Mouse (Mus musculus) midbrain, embryonic 12.5 days (tissue): ENCODE measurements at regions not wholly inside any gene's neighbourhood (a gene's known extent, or its start where the extent isn't known, plus 50 kb on each side); places are given as distances from the start of the nearest gene placed in this dataset.
"Not testable (repeated sequence)": the region's sequence is repeated elsewhere in the genome, so short reads cannot be mapped to it uniquely, and the experiment has no call there.

Experiments
- ATAC-seq: fragments of 200-750 bp; cut with Nextera tagmentation; 2 replicates; pipeline ENCODE4 v1.8.0; 2017; ENCODE audit warnings: low read depth, moderate TSS enrichment, moderate library complexity; ENCODE audit not compliant: low FRiP score
- H3K27ac ChIP-seq: fragments of 300-500 bp; sonication (generic); replicated peaks from 2 replicates; pipeline ENCODE4 v1.5.1; 2016; ENCODE audit warnings: mild to moderate bottlenecking
- H3K27me3 ChIP-seq: fragments of 300-500 bp; sonication (generic); 2 replicates; pipeline ENCODE4 v1.6.1; 2016; ENCODE audit warnings: mild to moderate bottlenecking
- H3K36me3 ChIP-seq: fragments of 300-500 bp; sonication (generic); 2 replicates; pipeline ENCODE4 v1.6.1; 2016
- H3K4me1 ChIP-seq: fragments of 300-500 bp; sonication (generic); 2 replicates; pipeline ENCODE4 v1.6.1; 2016
- H3K4me2 ChIP-seq: fragments of 300-500 bp; sonication (generic); replicated peaks from 2 replicates; pipeline ENCODE4 v1.6.1; 2016; ENCODE audit warnings: mild to moderate bottlenecking, moderate library complexity
- H3K4me3 ChIP-seq: fragments of 300-500 bp; sonication (generic); 2 replicates; pipeline ENCODE4 v1.5.1; 2016; ENCODE audit warnings: mild to moderate bottlenecking
- H3K9ac ChIP-seq: fragments of 300-500 bp; sonication (generic); replicated peaks from 2 replicates; pipeline ENCODE4 v1.6.1; 2016; ENCODE audit warnings: mild to moderate bottlenecking, moderate library complexity
- H3K9me3 ChIP-seq: fragments of 300-500 bp; sonication (generic); 2 replicates; pipeline ENCODE4 v1.6.1; 2016; ENCODE audit warnings: mild to moderate bottlenecking
- WGBS: fragments of 180-500 bp; shearing (Covaris S2); methylation state at CpG from one replicate; pipeline ENCODE4 v1.1.7; 2016; 5-methylcytosine and 5-hydroxymethylcytosine counted together

DNA sequence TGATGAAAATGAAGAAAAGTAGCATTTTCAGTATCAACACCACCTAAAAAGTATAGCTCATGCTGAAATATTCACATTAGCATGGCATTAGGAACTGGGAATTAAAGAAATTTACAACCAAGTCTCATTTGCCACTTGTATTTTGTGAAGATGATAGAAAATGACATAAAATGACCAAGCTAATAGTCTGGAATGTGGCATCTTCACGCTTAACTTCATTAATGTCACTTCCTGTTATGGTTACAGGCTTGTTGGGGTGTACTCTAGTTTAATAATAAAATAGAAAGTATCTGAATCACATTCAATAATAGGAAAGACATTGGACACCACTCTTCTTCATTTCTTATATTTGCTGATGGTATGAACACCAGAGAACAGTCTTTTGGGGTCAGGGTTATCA is 167.1 kb downstream of the Pcdh17 start:
- Histone ChIP-seq H3K27ac (no peak overlapping the region), H3K36me3 (no peaks in the 10 kb centered on the region), H3K9ac (no peak overlapping the region), H3K4me1 (no peaks in the 10 kb centered on the region), H3K4me2 (no peak overlapping the region), H3K4me3 (no peak overlapping the region), H3K27me3 (no peaks in the 10 kb centered on the region), H3K9me3 (no peaks in the 10 kb centered on the region)
- no peak for ATAC-seq
- 85% methylated on average over 1 of the region's 1 CpGs for WGBS

DNA sequence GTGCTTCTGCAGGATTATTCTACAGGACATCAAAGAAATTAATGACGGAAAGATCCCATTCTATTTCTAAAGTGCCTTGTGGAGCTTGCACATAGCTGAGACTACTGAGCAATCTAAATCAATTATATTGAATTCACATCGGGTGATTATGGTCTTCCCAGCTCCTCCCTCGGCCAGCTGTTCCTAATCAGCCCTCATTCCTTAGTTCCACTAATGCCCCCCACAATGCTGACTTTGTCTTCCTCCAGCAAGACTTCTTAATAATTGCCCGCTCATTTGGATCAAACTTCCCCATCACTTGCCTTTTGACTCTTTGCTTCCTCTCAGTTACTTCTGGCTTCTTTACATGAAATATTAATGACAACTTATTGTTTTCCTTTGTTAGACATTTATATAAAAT is 169.2 kb downstream of the Pcdh17 start:
- H3K9me3 ChIP-seq: no peaks in the 10 kb centered on the region
- 32% methylated on average over 4 of the region's 4 CpGs for WGBS
- no peak overlapping the region for H3K4me2 ChIP-seq
- H3K27me3 ChIP-seq: no peaks in the 10 kb centered on the region
- ATAC-seq: no peak
- no peak overlapping the region for H3K9ac ChIP-seq
- no peak overlapping the region for H3K27ac ChIP-seq
- H3K4me3 ChIP-seq: no peak overlapping the region
- no peaks in the 10 kb centered on the region for H3K4me1 ChIP-seq
- H3K36me3 ChIP-seq: no peaks in the 10 kb centered on the region

DNA sequence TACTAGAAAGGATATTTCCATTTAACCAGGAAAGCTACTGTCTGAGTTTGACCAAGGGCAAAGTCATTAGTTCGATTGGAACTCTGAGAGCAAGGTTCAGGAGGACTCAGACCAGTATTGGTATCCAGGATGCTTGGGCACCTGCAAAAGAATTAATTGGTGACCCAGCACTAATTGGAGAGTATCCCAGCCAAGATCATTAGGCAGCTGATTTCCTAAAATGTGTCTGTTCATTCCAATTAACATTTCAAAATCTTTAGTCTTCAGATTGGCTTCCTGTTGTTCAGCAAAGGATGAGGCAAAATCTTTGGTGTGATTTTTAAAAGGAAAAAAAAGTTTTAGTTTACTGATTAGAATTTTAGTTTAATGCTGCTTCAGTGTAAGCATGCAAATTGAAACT is 201.7 kb downstream of the Pcdh17 start:
- ATAC-seq: no peak
- no peak overlapping the region for H3K9ac ChIP-seq
- H3K9me3 ChIP-seq: no peaks in the 10 kb centered on the region
- H3K36me3 ChIP-seq: no peaks in the 10 kb centered on the region
- no peaks in the 10 kb centered on the region for H3K4me1 ChIP-seq
- WGBS: 50% methylated on average over 1 of the region's 1 CpGs
- H3K27me3 ChIP-seq: no peaks in the 10 kb centered on the region
- no peak overlapping the region for H3K27ac ChIP-seq
- H3K4me2 ChIP-seq: no peak overlapping the region
- H3K4me3 ChIP-seq: no peak overlapping the region

DNA sequence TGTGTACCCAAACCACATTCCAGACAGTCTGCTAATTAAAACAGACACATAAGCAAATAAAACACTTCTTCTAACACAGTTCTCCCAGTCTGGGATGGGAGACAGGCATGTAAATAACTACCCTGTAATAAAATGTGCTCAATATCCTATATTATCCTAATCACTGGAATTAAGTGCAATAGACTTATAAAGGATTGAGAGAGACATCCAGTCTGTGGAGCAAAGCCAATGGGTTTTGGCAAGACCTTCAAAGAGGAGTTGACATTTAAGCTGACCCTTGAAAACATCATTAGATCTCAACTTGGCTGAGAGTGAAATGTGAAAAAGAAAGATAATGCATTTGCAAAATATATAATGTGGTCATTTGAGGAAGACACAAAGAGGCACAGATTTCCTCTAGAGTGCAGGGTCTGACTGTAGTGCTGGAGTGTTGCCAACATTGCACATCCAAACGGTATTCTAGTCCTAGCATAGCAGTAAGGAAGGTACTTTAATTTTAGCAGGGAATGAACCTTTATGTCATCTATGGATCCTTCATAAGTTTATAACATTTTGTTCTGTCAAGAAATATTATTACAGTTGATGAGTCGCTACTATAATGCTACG is 202.7 kb downstream of the Pcdh17 start:
- H3K27ac ChIP-seq: no peak overlapping the region
- no peaks in the 10 kb centered on the region for H3K4me1 ChIP-seq
- no peak overlapping the region for H3K4me3 ChIP-seq
- no peaks in the 10 kb centered on the region for H3K9me3 ChIP-seq
- no peaks in the 10 kb centered on the region for H3K36me3 ChIP-seq
- H3K9ac ChIP-seq: no peak overlapping the region
- WGBS: 81% methylated on average over 3 of the region's 3 CpGs
- H3K27me3 ChIP-seq: no peaks in the 10 kb centered on the region
- ATAC-seq: no peak
- H3K4me2 ChIP-seq: no peak overlapping the region

DNA sequence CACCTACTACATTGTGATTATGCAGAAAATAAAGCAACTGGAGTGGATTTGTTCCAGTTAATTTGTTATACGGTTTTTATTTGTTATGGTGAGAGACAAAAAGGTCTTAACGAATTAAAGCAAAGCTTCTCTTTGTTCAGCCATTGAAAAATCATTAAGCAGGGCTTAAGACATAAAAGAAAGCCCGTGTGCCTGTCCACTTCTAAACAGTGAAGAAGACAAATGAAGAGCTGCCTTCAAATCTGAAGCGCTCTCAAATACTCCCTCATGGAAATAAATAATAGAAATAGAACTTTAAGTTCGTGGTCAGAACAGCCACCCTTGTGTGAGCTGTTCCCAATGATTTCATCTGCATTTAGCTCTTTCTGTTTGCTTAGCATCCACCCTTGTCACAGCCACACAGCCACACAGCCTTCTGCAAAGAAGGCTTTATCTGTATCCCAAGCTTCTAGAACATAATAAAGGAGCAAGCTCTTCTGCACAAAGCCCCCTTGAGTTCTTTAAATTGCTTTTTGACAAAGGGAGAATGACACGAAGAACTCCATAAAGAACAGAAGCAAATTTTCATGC is 215.9 kb downstream of the Pcdh17 start:
- Histone ChIP-seq H3K9ac (no peak overlapping the region), H3K27me3 (peaks cover 2% of the 10 kb centered on the region; the same call in 1 of the 2 replicates), H3K4me3 (no peak overlapping the region), H3K9me3 (no peaks in the 10 kb centered on the region), H3K4me2 (peak overlapping the region; percentile 7; the same call in 1 of the 2 replicates), H3K36me3 (no peaks in the 10 kb centered on the region), H3K27ac (no peak overlapping the region), H3K4me1 (peaks cover 6% of the 10 kb centered on the region)
- WGBS: 13% methylated on average over 6 of the region's 6 CpGs
- ATAC-seq: peak; percentile 86

DNA sequence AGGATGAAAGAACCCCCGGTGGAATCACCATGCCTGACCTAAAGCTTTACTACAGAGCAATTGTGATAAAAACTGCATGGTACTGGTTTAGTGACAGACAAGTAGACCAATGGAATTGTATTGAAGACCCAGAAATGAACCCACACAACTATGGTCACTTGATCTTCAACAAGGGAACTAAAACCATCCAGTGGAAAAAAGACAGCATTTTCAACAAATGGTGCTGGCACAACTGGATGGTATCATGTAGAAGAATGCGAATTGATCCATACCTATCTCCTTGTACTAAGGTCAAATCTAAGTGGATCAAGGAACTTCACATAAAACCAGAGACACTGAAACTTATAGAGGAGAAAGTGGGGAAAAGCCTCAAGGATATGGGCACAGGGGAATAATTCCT is 224.3 kb downstream of the Pcdh17 start:
- H3K4me2 ChIP-seq, ATAC-seq, H3K27ac ChIP-seq, H3K9ac ChIP-seq, H3K4me3 ChIP-seq, H3K27me3 ChIP-seq, H3K9me3 ChIP-seq, H3K4me1 ChIP-seq, H3K36me3 ChIP-seq: not testable (repeated sequence)
- WGBS: 91% methylated on average over 2 of the region's 2 CpGs

DNA sequence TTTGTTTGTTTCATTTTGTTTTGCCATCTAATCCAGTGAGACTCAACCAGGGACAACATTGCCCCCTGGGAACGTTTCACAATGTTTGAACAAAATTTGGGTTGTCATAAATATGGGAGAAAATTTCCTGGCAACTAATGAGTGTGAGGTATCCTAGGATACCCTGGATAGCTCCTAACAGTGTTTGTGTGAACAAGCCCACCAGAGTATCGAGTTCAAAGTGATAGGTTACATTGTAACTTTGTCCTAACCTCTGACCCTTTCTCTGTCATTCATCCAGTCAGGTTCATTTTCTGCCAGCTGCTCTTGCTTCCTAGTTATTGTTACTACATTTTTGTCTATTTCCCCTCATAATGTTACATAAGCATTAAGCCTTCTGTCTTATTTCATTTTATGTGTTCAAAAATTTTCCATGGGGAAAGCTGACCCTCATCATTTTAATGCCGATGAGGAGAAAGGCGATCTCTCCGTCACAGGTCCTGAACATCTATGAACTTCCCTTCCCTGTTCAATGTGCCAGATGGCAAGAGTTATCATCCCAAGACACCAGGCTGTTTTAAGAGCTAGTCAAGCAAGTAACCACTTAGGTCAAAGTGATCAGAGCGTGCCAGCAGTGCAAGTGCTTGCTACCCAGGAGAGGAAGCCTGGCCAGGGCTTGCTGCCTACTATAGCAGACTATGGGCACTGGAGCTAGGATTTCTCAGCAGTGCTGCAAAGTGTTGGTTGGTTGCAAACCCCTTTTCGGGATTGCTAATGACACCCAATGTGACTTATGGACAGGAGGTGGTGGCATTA is 228.5 kb downstream of the Pcdh17 start:
- Histone ChIP-seq H3K9ac (no peak overlapping the region), H3K4me2 (no peak overlapping the region), H3K9me3 (no peaks in the 10 kb centered on the region), H3K4me3 (no peak overlapping the region), H3K27me3 (no peaks in the 10 kb centered on the region), H3K4me1 (no peaks in the 10 kb centered on the region), H3K27ac (no peak overlapping the region), H3K36me3 (no peaks in the 10 kb centered on the region)
- no peak for ATAC-seq
- 76% methylated on average over 7 of the region's 7 CpGs for WGBS

DNA sequence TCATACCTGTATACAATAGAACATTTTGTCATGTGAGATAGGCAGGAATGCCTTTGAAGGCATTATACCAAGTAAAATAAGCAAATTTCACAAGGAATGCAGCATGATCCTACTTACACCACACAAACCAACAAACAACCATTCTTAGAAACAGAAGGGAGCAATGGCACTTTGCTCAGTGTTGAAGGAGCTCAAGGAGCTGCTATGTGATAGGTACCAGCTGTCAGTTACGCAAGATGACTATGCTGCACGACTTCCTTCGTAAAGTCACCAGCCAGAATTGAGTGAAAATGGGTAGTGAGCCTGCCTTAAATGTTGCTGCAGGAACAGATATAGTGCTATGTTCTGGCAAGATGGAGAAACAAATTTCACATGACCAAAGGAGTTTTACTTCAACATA is 243.5 kb downstream of the Pcdh17 start:
- WGBS: 80% methylated on average over 3 of the region's 3 CpGs
- ATAC-seq: no peak
- Histone ChIP-seq H3K27ac (no peak overlapping the region), H3K9me3 (no peaks in the 10 kb centered on the region), H3K36me3 (no peaks in the 10 kb centered on the region), H3K4me1 (no peaks in the 10 kb centered on the region), H3K27me3 (no peaks in the 10 kb centered on the region), H3K9ac (no peak overlapping the region), H3K4me3 (no peak overlapping the region), H3K4me2 (no peak overlapping the region)

DNA sequence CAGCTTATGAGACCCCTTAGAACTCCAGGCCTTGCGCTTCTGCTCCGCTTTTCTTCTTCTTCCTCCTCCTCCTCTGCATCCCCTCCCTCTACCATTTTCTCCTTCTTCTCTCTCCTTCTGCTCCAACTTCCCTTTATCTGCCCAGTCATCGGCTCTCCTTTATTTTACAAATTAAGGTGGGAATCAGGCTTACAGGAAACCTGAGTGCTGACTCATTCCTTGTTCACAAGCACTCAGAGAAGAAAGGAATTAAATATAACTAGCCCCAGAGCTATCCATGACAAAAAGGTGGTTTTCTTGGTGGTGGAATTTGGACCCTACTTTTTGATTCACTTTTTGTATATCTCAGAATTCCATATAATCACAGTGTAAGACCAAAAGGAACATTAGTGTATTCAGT is 247.4 kb downstream of the Pcdh17 start:
- no peaks in the 10 kb centered on the region for H3K27me3 ChIP-seq
- H3K4me3 ChIP-seq: no peak overlapping the region
- WGBS: 89% methylated on average over 3 of the region's 3 CpGs
- H3K36me3 ChIP-seq: no peaks in the 10 kb centered on the region
- H3K4me2 ChIP-seq: no peak overlapping the region
- no peak for ATAC-seq
- H3K9me3 ChIP-seq: no peaks in the 10 kb centered on the region
- H3K4me1 ChIP-seq: no peaks in the 10 kb centered on the region
- H3K9ac ChIP-seq: no peak overlapping the region
- H3K27ac ChIP-seq: no peak overlapping the region
